Mouse (Mus musculus) erythroid progenitor cell, adult 5-6 weeks (primary cell): ENCODE measurements at regions not wholly inside any gene's neighbourhood (a gene's known extent, or its start where the extent isn't known, plus 50 kb on each side); places are given as distances from the start of the nearest gene placed in this dataset.

Experiments used
- ATAC-seq: replicated peaks from 2 replicates; pipeline ENCODE4 v1.8.0; 2016; ENCODE audit warnings: moderate number of reproducible peaks, mild to moderate bottlenecking, moderate TSS enrichment, inconsistent platforms; ENCODE audit not compliant: poor library complexity, low FRiP score, severe bottlenecking

DNA sequence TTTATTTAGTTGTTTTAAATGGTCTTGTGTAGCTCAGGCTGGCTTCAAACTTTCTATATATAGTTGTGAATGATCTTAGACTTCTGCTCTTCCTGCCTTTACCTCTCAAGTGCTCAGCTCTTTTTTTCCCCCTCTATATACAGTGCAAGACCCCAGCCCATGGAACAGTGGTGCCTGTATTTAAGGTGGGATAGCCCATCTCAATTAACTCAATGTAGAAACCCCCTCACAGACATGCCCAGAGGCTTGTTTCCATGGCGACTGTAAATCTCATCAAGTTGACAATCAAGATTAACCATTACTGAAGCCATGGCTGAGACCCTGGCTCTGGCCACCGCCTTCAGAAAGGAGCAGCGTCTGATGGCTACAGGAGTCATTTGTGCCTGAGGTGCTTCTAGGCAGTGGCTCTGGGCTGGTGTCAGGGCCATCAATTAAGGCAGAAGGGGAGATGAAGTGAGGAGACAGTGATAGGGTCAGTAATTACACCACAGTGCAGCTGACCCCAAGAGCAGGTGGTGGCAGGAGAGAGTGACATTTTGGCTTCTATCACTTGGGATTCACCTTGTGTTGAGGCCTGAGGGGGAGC, 161.4 kb upstream of the Cxcr4 start:
- ATAC-seq, result no peak

GRCm38 (mm10) chr1:128749437-128749994, 157.4 kb upstream of the Cxcr4 start:
- no peak for ATAC-seq

DNA sequence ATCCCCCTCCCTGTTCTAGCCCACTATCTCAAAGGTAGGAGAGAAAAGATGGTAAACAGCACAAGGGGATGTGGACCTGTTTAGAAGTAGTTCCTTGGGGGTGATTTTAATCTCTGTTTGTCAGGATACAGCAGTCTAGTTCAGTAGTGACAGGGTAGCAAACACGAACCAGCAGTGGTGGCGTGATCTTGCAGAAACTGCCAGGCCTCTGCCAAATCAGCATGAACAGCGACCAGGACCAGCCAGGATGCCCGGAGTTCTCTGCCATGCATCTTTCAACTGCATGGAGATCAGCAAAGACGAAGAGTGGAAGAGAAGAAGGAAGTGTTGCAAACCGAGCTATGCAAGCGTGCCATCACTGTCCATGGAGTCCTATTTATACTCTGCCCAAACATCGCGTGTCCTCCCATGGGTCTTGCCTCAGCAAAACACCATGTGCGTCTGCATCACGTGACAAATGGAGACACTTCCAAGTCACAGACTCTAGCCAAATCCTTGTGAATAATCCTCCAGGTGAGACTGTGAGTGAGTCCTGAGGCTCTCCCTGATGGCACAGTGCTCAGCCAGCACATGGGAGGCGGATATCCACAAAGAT, 155.2 kb upstream of the Cxcr4 start:
- no peak for ATAC-seq

GRCm38 (mm10) chr1:128746461-128747009, 154.4 kb upstream of the Cxcr4 start:
- ATAC-seq, result no peak

GRCm38 (mm10) chr1:128740616-128741015, 148.5 kb upstream of the Cxcr4 start:
- no peak for ATAC-seq

- ATAC-seq, result no peak
These were observed 146.1 kb upstream of the Cxcr4 start for GRCm38 (mm10) chr1:128738152-128738551.

DNA sequence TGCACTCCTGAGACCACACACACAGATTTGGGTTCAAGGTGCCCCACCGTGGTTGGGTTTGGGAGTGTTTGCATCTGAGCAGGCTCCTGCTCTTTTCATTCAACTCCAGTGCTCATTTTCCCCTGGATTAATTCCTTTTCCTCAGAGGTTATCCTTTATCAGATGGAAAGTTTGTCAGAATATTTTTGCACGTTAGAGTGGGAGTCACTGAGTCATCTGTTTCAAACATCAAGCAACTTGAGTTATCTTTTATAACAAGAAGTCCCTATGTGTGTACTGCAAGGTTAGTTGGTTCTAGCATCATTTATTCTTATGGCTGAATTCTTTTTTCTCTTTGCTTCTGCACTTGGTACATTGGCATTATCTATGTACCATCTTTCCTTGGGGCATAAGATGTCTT, 142.8 kb upstream of the Cxcr4 start:
- ATAC-seq, result no peak

DNA sequence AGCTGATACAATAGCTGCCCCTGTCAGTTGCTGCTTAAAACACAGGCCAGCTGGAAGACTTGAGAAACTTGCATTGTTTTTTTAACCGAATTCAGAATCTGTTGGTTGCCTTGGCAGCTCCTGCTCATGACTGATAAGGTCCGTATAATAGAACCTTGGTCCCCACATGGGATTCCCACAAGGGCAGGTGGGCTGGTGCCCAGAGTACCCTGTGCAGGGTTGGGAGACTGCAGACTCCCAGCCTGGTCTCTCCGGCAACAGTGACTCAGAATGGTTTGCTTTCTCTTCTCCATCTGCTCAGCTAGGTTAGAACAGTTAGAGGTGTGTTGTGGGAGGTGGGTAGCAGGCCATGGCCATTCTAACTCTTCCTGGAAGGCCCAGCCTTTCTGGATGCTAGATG, 139.4 kb upstream of the Cxcr4 start:
- no peak for ATAC-seq

DNA sequence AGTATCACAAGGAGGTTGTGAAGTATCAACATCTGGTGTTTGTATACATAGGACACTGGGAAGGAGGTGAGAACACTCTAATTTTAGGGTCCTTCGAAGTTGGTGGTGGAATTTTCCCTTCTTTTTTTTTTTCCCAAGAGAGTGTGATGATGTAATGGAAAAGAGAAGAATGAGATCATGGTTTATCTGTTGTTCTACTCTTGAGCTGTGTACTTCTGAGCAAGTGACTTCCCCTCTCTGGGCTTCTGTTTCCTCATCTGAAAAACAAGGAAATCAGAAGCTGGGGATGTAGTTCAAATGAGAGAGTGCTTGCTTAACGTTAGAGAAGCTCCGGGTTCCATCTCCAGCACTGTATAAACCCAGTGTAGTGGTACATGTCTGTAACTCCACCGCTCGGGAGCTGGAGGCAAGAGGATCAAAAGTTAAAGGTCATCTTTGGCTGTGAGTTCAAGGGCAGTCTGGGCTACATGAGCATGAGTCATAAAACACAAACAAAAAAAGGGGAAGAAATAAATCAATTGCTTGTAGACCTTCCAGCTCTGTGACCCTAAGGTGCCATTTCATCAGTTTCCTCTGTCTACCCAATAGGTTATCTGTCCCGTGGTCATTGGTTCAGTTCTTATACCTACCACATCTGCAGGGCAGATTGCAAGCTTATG, 132.5 kb upstream of the Cxcr4 start:
- no peak for ATAC-seq

- ATAC-seq, result no peak
These were observed 131.8 kb upstream of the Cxcr4 start for GRCm38 (mm10) chr1:128723843-128724242.

DNA sequence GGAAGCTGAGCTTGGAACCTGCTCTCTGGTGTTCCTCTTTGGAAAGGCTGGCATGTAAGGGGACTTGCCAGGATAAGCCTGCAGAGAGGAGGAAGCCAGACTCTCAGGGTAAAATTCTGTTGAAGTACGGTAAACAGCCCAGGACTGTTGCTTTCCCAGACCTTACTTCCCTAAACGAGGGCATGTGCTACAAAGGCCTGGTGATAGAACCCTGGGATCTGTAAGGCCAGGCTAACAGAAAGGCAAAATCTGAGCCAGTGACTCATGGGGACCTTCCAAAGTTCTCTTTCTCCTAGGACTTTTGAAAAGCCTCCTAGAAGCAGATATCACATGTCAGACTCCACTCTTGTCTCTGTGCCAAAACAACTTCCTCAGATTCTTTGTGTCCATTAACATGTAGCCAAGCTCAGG, 130.0 kb upstream of the Cxcr4 start:
- no peak for ATAC-seq

DNA sequence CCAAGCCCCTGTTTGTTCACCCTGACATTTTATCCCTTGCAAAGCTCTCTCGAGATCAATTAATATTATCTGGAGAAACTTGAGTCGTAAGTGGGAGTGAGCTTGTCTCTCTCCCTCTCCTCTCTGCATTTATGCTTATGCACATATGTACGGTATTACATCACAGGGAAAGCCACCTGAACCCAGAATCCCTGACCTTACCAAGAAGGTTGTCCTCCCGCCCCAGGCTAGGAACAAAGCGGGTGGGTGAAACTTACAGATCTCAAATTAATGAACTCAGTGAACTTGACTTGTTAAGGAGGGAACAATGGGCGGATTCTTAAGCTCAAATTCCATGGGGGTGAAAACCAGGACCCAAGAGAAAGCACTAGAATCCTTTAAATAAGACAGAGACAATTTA, 122.8 kb upstream of the Cxcr4 start:
- no peak for ATAC-seq

DNA sequence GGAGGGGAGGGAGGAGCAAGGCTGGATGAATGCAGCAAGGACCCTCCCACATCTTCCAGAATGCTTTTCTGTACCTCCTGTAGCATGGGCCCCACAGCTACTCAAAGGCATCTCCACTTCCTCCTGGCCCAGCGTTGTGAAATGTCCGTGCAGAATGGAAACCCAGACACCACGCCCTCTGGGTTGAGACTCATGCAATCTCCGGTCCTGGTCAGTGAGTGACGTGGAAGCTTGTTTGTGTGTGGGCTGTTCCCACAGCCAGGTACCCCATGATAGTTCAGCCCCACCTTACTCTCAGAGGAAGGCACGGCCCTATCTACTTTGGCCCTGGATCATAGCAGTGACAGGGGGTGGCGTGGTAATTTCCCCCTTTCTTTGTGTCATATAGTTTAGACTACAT, 120.8 kb upstream of the Cxcr4 start:
- no peak for ATAC-seq

GRCm38 (mm10) chr1:128711121-128711520, 119.0 kb upstream of the Cxcr4 start:
- ATAC-seq, result no peak

DNA sequence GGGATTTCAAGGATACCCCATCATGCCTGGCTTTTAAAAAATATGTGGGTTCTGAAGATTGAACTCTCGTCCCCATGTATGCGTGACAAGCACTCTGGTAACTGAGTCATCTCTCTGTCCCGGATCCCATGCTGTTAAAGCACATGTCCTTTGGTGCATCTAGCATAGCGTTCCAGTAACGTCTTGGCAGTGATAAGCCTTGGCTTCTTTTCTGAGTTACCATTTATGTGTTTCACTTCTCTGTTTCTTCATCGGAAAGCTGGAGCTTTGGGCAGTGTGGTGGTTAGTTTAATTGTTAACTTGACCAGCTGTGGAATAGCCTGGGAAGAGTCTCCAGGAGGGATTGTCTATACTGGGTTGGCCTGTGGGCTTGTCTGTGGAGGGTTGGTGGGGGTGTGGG, 115.7 kb upstream of the Cxcr4 start:
- no peak for ATAC-seq

GRCm38 (mm10) chr1:128706167-128706566, 114.1 kb upstream of the Cxcr4 start:
- no peak for ATAC-seq

GRCm38 (mm10) chr1:128705071-128705503, 113.0 kb upstream of the Cxcr4 start:
- ATAC-seq, result no peak

GRCm38 (mm10) chr1:128701326-128701725, 109.2 kb upstream of the Cxcr4 start:
- ATAC-seq, result no peak

DNA sequence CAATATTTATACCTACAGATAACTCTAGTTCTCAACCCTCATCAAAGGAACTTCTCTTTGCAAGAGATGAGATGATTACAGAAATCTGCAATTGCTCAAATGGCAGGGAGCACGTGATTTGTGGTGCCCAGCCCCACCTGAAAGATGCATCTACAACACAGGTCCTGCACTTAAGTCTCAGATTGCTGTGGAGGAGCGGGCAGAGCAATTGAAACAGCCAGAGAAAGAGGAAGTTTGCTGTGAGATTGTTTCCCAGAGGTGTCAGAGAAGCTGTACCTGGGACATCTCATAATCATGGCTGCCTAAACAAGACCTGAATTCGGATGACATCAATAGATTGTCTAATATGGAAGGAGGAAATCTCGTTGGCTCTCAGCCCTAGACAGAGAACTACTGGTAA, 105.9 kb upstream of the Cxcr4 start:
- ATAC-seq, result no peak

DNA sequence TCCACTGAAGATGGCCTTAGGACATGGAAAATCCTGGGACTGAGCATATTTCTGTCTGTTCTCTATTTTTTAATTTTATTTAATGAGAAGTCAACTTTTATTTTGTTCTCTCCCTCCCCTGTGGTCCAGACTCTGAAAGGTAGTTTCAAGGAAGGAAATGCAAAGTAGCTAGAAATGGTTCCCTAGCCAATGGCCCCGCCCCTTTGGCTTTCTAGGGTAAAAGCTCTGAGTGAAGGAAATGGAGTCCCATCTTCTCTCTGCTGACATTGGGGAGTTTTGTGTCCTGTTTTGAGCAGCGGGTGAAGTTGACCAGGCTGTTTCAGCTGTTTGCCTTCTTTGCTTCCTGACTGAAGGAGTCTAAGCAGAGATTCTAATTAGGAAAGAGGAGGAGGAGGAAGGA, 103.8 kb upstream of the Cxcr4 start:
- ATAC-seq, result no peak

DNA sequence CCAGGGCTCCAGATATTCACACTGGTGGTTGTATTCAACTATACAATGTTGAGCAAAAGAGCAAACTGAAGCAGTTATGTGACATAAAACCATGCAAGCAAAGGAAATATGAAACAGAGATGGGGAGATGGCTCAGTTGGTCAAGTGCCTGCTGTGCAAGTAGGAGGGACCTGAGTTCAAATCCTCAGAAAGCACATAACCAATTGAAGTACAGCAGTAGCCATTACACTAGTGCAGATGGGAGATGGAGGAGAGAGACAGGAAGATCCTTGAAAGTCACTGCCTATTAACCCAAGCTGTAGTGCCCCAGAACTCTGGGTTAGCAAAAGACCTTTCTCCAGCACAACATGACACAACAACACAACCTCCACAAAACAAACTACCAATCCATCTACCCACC, 100.7 kb upstream of the Cxcr4 start:
- ATAC-seq, result no peak
